Mouse (Mus musculus) bone marrow, adult 2 months (tissue): ENCODE measurements around the gene Cpt1c.

Experiments used
- CTCF ChIP-seq: fragments of 200-500 bp; IDR thresholded peaks from 2 replicates; pipeline ENCODE4 v1.5.1; 2011; ENCODE audit warnings: low read length, control low read depth; ENCODE audit not compliant: control insufficient read depth, insufficient read depth
- POLR2A ChIP-seq: fragments of 200-500 bp; IDR thresholded peaks from 2 replicates; pipeline ENCODE4 v1.6.1; 2011; ENCODE audit warnings: low read depth, mild to moderate bottlenecking, control low read depth, low read length, borderline replicate concordance; ENCODE audit not compliant: control insufficient read depth

DNA sequence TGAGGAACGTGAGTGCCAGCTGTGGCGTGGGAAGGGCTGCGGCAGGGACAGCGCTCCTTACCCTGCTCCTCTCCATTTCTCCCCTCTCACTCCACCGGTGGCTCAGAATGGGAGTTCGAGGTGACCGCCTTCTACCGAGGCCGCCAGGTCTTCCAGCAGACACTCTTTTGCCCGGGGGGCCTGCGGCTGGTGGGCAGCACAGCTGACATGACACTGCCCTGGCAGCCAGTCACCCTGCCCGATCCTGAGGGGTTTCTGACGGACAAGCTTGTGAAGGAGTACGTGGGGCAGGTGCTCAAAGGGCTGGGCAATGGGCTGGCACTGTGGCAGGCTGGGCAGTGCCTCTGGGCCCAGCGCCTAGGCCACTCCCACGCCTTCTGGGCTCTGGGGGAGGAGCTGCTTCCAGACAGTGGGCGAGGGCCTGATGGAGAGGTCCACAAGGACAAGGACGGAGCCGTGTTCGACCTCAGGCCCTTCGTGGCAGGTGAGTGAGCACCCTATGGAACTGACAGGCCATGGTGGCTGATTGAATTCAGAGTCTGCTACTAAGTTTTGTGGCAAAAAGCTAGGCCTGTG lies 26.0 kb upstream of the Cpt1c start:
- TF ChIP-seq CTCF (no peak), POLR2A (no peak)
